Mouse (Mus musculus) limb, embryonic 11.5 days (tissue): ENCODE measurements around the gene Adgrl3. TPM values are rescaled to one million over a fixed set of nuclear protein-coding genes. Genes with fewer than 3 reads are reported as not detected.

Source experiments
- ATAC-seq: fragments of 200-750 bp; cut with Nextera tagmentation; 2 replicates; pipeline ENCODE4 v1.8.0; 2017; ENCODE audit warnings: low read depth; ENCODE audit not compliant: insufficient number of reproducible peaks, low FRiP score, low TSS enrichment
- DNase-seq: peaks from one replicate; pipeline ENCODE4 v3.0.0-alpha.2; 2015; ENCODE audit warnings: low spot score
- H3K27ac ChIP-seq: fragments of 300-500 bp; sonication (generic); replicated peaks from 2 replicates; pipeline ENCODE4 v1.5.1; 2014; ENCODE audit warnings: low read depth, mild to moderate bottlenecking, low read length
- H3K27me3 ChIP-seq: fragments of 300-500 bp; sonication (generic); 2 replicates; pipeline ENCODE4 v1.6.1; 2014; ENCODE audit warnings: mild to moderate bottlenecking, low read length, mixed read lengths; ENCODE audit not compliant: control insufficient read depth, insufficient read depth
- H3K36me3 ChIP-seq: fragments of 300-500 bp; sonication (generic); 2 replicates; pipeline ENCODE4 v1.6.1; 2014; ENCODE audit warnings: mild to moderate bottlenecking, low read length, moderate library complexity, mixed read lengths; ENCODE audit not compliant: control insufficient read depth, insufficient read depth
- H3K4me1 ChIP-seq: fragments of 300-500 bp; sonication (generic); 2 replicates; pipeline ENCODE4 v1.6.1; 2014; ENCODE audit warnings: low read length, mixed read lengths; ENCODE audit not compliant: control insufficient read depth, insufficient read depth
- H3K4me2 ChIP-seq: fragments of 300-500 bp; sonication (generic); 2 replicates; pipeline ENCODE4 v1.6.1; 2014; ENCODE audit warnings: low read depth, mild to moderate bottlenecking, moderate library complexity; ENCODE audit not compliant: severe bottlenecking
- H3K4me3 ChIP-seq: fragments of 300-500 bp; sonication (generic); 2 replicates; pipeline ENCODE4 v1.5.1; 2014; ENCODE audit warnings: low read depth, low read length
- H3K9ac ChIP-seq: fragments of 300-500 bp; sonication (generic); 2 replicates; pipeline ENCODE4 v1.6.1; 2014; ENCODE audit warnings: mild to moderate bottlenecking, low read length
- H3K9me3 ChIP-seq: fragments of 300-500 bp; sonication (generic); 2 replicates; pipeline ENCODE4 v1.6.1; 2016; ENCODE audit warnings: low read length; ENCODE audit not compliant: control insufficient read depth
- WGBS: fragments of 180-500 bp; shearing (Covaris S2); extraction: QIAGEN DNeasy Blood & Tissue Kit; methylation state at CpG from one replicate; pipeline ENCODE4 v1.1.7; 2014; 5-methylcytosine and 5-hydroxymethylcytosine counted together
- polyA plus RNA-seq: library from polyadenylated mRNA; unstranded; fragments of >200 nt; fragmentation: Nextera tagmentation; extraction: Ambion mirVana; gene quantifications from 2 replicates; pipeline ENCODE4 v1.2.1, GENCODE M21; 2014

The Adgrl3 gene
- polyA plus RNA-seq, 1 experiment from 2014 or later = 23.9 TPM

GRCm38 (mm10) chr5:81661611-81662390, 641.9 kb downstream of the Adgrl3 start:
- ATAC-seq = no peak
- H3K27ac ChIP-seq = no peak overlapping the region
- no peak overlapping the region for H3K9ac ChIP-seq
- DNase-seq = no peak
- H3K4me1 ChIP-seq = no peaks in the 10 kb centered on the region
- no peaks in the 10 kb centered on the region for H3K27me3 ChIP-seq
- H3K4me3 ChIP-seq = no peak overlapping the region
- 47% methylated on average over 6 of the region's 6 CpGs for WGBS
- H3K9me3 ChIP-seq = no peaks in the 10 kb centered on the region
- no peaks in the 10 kb centered on the region for H3K36me3 ChIP-seq
- no peak overlapping the region for H3K4me2 ChIP-seq

- Histone ChIP-seq H3K27ac (no peak overlapping the region), H3K4me3 (no peak overlapping the region), H3K9ac (no peak overlapping the region), H3K9me3 (no peaks in the 10 kb centered on the region), H3K27me3 (no peaks in the 10 kb centered on the region), H3K4me2 (no peak overlapping the region), H3K36me3 (no peaks in the 10 kb centered on the region), H3K4me1 (no peaks in the 10 kb centered on the region)
- DNase-seq (no peak), ATAC-seq (no peak)
- WGBS = 17% methylated on average over 4 of the region's 4 CpGs
Measured at GRCm38 (mm10) chr5:81671025-81671424, 651.1 kb downstream of the Adgrl3 start.

GRCm38 (mm10) chr5:81674275-81674974, 654.5 kb downstream of the Adgrl3 start:
- Histone ChIP-seq H3K36me3 (no peaks in the 10 kb centered on the region), H3K4me1 (no peaks in the 10 kb centered on the region), H3K4me3 (no peak overlapping the region), H3K27me3 (no peaks in the 10 kb centered on the region), H3K9me3 (no peaks in the 10 kb centered on the region), H3K4me2 (no peak overlapping the region), H3K9ac (no peak overlapping the region), H3K27ac (no peak overlapping the region)
- 96% methylated on average over 4 of the region's 4 CpGs for WGBS
- no peak for DNase-seq
- no peak for ATAC-seq

- no peaks in the 10 kb centered on the region for H3K4me1 ChIP-seq
- no peaks in the 10 kb centered on the region for H3K27me3 ChIP-seq
- no peak overlapping the region for H3K27ac ChIP-seq
- ATAC-seq (no peak), DNase-seq (no peak)
- H3K9me3 ChIP-seq = no peaks in the 10 kb centered on the region
- WGBS = 85% methylated on average over 1 of the region's 1 CpGs
- no peak overlapping the region for H3K9ac ChIP-seq
- no peak overlapping the region for H3K4me3 ChIP-seq
- H3K36me3 ChIP-seq = no peaks in the 10 kb centered on the region
- H3K4me2 ChIP-seq = no peak overlapping the region
Measured at GRCm38 (mm10) chr5:81674975-81675371, 655.0 kb downstream of the Adgrl3 start.

- Histone ChIP-seq H3K9me3 (no peaks in the 10 kb centered on the region), H3K9ac (no peak overlapping the region), H3K27ac (no peak overlapping the region), H3K36me3 (no peaks in the 10 kb centered on the region), H3K4me3 (no peak overlapping the region), H3K27me3 (no peaks in the 10 kb centered on the region), H3K4me1 (no peaks in the 10 kb centered on the region), H3K4me2 (no peak overlapping the region)
- DNase-seq = no peak
- 79% methylated on average over 1 of the region's 1 CpGs for WGBS
- ATAC-seq = no peak
Measured at GRCm38 (mm10) chr5:81676896-81677295, 657.0 kb downstream of the Adgrl3 start.

GRCm38 (mm10) chr5:81686206-81686605, 666.3 kb downstream of the Adgrl3 start:
- no peaks in the 10 kb centered on the region for H3K27me3 ChIP-seq
- no peaks in the 10 kb centered on the region for H3K36me3 ChIP-seq
- DNase-seq = no peak
- no peak overlapping the region for H3K9ac ChIP-seq
- H3K27ac ChIP-seq = no peak overlapping the region
- WGBS = 78% methylated on average over 3 of the region's 3 CpGs
- H3K9me3 ChIP-seq = no peaks in the 10 kb centered on the region
- H3K4me3 ChIP-seq = no peak overlapping the region
- no peak for ATAC-seq
- no peaks in the 10 kb centered on the region for H3K4me1 ChIP-seq
- H3K4me2 ChIP-seq = no peak overlapping the region

- Histone ChIP-seq H3K27me3 (no peaks in the 10 kb centered on the region), H3K27ac (no peak overlapping the region), H3K4me2 (no peak overlapping the region), H3K9ac (no peak overlapping the region), H3K4me1 (no peaks in the 10 kb centered on the region), H3K36me3 (no peaks in the 10 kb centered on the region), H3K4me3 (no peak overlapping the region), H3K9me3 (no peaks in the 10 kb centered on the region)
- DNase-seq (no peak), ATAC-seq (no peak)
- WGBS = 71% methylated on average over 4 of the region's 4 CpGs
Measured at GRCm38 (mm10) chr5:81686845-81687244, 666.9 kb downstream of the Adgrl3 start.

- H3K4me2 ChIP-seq = no peak overlapping the region
- H3K36me3 ChIP-seq = no peaks in the 10 kb centered on the region
- H3K27me3 ChIP-seq = no peaks in the 10 kb centered on the region
- H3K4me3 ChIP-seq = no peak overlapping the region
- no peaks in the 10 kb centered on the region for H3K4me1 ChIP-seq
- H3K9me3 ChIP-seq = no peaks in the 10 kb centered on the region
- no peak overlapping the region for H3K27ac ChIP-seq
- no peak overlapping the region for H3K9ac ChIP-seq
- WGBS = 67% methylated on average over 3 of the region's 3 CpGs
- ATAC-seq (no peak), DNase-seq (no peak)
Measured at GRCm38 (mm10) chr5:81729620-81730019, 709.7 kb downstream of the Adgrl3 start.
